Mouse (Mus musculus) retina, embryonic 14.5 days (tissue): ENCODE measurements at regions not wholly inside any gene's neighbourhood (a gene's known extent, or its start where the extent isn't known, plus 50 kb on each side); places are given as distances from the start of the nearest gene placed in this dataset.

Experiments
- DNase-seq: peaks from one replicate; pipeline ENCODE4 v3.0.0-alpha.2; 2015; ENCODE audit warnings: low spot score

- no peak for DNase-seq
These were observed 127.6 kb downstream of the Gadd45g start for GRCm38 (mm10) chr13:51974101-51974500.

- DNase-seq, result no peak
These were observed 128.9 kb downstream of the Gadd45g start for GRCm38 (mm10) chr13:51975330-51975729.

GRCm38 (mm10) chr13:51975801-51976601 is 129.5 kb downstream of the Gadd45g start:
- DNase-seq, result peak; percentile 14

- DNase-seq, result no peak
These were observed 130.2 kb downstream of the Gadd45g start for GRCm38 (mm10) chr13:51976620-51977214.

- no peak for DNase-seq
These were observed 133.0 kb downstream of the Gadd45g start for GRCm38 (mm10) chr13:51979301-51979977.

GRCm38 (mm10) chr13:51980344-51980743 is 133.9 kb downstream of the Gadd45g start:
- no peak for DNase-seq

GRCm38 (mm10) chr13:51983002-51983401 is 136.5 kb downstream of the Gadd45g start:
- no peak for DNase-seq

GRCm38 (mm10) chr13:51983575-51983974 is 137.1 kb downstream of the Gadd45g start:
- DNase-seq, result no peak

- no peak for DNase-seq
These were observed 144.9 kb downstream of the Gadd45g start for GRCm38 (mm10) chr13:51991339-51991738.

- no peak for DNase-seq
These were observed 146.4 kb downstream of the Gadd45g start for GRCm38 (mm10) chr13:51992878-51993277.

- no peak for DNase-seq
These were observed 149.7 kb downstream of the Gadd45g start for GRCm38 (mm10) chr13:51996163-51996562.

- DNase-seq, result no peak
These were observed 152.1 kb downstream of the Gadd45g start for GRCm38 (mm10) chr13:51998542-51998941.

GRCm38 (mm10) chr13:52001811-52002210 is 155.3 kb downstream of the Gadd45g start:
- DNase-seq, result no peak

- DNase-seq, result no peak
These were observed 157.6 kb downstream of the Gadd45g start for GRCm38 (mm10) chr13:52003946-52004539.

- DNase-seq, result no peak
These were observed 161.3 kb downstream of the Gadd45g start for GRCm38 (mm10) chr13:52007585-52008395.

- DNase-seq, result no peak
These were observed 162.8 kb downstream of the Gadd45g start for GRCm38 (mm10) chr13:52009231-52009630.

- no peak for DNase-seq
These were observed 163.3 kb downstream of the Gadd45g start for GRCm38 (mm10) chr13:52009766-52010165.

- DNase-seq, result no peak
These were observed 164.5 kb downstream of the Gadd45g start for GRCm38 (mm10) chr13:52011001-52011400.

GRCm38 (mm10) chr13:52013182-52013581 is 166.7 kb downstream of the Gadd45g start:
- no peak for DNase-seq

GRCm38 (mm10) chr13:52013757-52014156 is 167.3 kb downstream of the Gadd45g start:
- peak; percentile 63 for DNase-seq

- DNase-seq, result peak; percentile 59
These were observed 168.1 kb downstream of the Gadd45g start for GRCm38 (mm10) chr13:52014566-52014965.

- peak; percentile 51 for DNase-seq
These were observed 168.6 kb downstream of the Gadd45g start for GRCm38 (mm10) chr13:52015066-52015465.
